Mouse (Mus musculus) kidney, postnatal 14 days (tissue): ENCODE measurements around the gene Med28.

Experiments used
- DNase-seq: peaks from one replicate; pipeline ENCODE4 v3.0.0; 2022; ENCODE audit warnings: mixed read lengths

Med28 gene

DNA sequence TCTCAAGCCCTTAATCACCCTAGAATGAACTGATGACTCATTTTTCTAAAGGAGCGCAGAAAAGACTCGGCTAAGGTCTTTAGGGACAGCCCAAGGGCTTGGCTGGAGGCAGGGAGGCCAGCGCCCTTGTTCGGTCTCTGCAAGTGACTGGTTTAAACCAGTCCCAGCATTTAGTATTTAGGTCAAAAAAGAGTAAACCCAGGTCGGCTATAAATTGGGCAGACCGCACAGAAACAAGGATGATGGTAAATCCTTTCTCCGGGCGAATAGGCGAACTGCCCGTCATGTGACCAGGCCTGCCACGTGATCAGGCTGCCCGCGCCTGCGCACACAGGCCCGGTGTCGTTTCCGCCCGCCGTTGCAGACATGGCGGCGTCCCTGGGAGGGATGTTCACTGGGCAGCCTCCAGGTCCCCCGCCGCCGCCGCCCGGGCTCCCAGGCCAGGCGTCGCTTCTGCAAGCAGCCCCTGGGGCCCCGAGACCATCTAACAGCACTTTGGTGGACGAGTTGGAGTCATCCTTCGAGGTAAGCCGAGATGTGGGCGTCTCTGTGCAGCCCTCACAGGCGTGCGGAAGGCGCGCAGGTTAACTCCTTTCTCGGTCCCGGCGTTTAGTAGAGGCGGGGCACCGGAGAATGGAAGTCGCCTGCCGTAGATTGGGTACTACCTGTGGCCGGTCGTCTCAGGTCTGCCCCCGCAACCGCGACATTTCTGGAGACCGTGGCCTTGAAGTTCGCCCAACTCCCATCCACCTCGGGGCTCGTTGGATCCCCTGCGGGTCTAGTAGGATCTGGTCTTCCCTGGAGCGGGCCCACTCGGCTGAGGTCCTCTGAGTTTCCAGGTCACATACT, at the start of gene Med28:
Gene Med28, plus strand, starts transcription at position 270 of the 849 bp plus-strand sequence.
- DNase-seq, result peak; percentile 97

DNA sequence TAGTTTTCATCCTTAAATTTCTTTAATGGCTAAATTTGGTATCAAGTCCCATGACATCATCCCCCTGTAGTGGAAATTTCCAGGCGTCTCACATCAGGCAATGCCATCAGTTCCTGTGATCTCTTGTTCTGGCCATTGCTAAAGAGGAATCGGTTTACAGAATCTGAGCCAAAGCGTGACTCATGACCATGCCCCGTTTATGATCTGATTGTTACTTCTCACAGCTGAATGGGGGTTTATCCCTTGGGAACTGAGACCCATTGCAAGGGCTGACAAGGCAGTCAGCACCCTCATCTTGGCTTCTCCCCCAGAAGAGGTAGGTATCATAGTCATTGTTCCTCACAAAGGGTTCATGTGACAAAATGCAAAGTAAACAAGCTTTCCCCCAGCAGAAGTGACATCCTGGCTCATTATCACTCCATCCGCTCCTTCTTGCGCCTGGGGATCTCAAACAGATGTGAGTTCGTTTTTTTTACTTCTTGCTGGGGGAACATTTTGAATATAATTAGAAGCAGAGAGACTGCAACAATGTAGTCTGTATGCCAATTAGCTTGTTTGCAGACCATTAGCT, 47.1 kb upstream of the Med28 start:
- no peak for DNase-seq

DNA sequence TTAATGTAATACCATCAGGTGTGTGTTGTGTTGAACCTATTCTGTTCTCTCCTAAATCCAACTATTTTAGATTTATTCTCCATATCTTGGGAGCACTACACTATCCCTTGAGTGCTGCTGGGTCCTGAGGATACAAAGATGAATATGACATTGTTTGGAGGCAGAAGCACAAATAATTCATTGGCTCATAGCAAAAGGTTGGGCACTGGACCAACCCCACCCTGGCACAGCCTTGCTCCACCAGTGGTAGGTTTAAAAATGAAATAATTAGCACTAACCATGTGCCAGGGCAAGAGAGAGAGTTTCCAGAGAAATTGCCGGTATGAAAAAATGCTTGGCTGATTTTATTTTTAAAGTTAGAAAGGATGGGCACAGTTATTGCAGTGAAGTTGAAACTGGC, 46.5 kb upstream of the Med28 start:
- no peak for DNase-seq

DNA sequence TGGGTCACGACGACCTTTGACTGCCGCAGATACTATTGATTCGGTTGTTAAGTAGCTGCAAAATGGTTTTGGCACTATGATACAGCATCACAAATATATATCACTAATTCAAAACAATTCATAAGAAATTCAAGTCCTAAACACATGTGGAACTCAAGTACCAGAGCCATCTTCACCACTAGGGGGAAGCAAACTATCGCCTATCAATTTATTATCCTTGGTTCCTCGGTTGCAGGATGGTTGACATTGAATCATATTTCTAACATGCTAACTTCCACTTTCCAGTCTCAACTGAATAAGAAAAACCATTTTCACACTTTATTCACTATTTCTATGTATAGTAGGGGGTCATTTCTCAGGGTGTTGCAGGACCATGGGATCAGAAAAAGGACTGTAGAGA, 45.8 kb upstream of the Med28 start:
- DNase-seq, result peak; percentile 72

DNA sequence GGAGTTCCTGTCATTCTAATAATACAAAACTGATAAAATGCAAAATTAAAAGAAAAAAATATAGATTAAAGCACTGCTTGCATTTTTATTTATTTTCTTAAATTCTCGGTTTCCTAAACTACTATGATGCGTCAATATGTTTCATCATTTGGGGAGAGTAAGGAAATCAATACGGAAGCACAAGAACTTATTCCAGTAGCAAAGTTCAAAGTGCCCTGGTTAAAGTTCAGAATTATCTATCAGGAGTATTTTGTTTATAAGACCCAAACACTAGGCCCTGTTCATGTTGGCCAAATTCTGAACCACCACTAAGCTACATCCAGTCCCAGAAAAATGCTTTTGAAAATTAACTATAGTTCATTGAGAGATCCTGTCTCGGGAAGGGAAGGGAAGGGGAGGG, 45.3 kb upstream of the Med28 start:
- no peak for DNase-seq

DNA sequence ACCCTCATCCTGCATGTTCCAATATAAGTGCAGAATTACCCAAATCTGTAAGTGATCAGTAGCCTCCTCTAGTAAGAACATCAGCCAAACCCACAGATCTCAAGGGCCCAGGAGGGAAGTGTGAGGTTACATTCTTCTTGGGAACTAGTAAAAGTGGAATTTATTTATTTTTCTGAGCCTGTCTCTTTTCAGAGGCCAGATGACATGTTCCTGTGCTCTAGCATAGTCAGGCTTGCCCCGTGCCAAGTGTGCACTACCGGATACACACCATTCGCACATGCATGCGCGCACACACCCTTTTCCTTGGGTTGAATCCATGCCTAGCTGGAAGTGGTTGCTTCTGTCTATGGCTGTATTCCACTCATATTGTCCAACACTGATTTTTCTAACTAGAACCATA, 44.3 kb upstream of the Med28 start:
- no peak for DNase-seq

DNA sequence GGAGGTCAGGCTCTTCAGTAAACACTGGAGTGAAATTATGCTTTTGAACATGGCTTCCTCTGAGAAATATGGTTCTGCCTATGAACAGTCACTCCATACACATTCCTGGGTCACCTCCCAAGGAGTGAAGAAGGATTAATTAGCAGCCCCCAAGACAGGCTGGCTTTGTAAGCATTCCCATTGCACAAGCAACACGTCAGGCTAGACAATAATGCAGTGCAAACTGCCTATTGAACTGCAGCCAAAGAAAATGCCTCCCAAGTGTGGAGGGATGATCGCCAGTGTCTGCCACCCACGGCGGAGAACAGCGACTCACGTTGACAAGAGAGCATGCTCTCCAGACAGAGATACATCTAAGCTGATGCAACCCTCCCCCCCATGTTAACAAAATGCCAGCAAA, 43.7 kb upstream of the Med28 start:
- no peak for DNase-seq

DNA sequence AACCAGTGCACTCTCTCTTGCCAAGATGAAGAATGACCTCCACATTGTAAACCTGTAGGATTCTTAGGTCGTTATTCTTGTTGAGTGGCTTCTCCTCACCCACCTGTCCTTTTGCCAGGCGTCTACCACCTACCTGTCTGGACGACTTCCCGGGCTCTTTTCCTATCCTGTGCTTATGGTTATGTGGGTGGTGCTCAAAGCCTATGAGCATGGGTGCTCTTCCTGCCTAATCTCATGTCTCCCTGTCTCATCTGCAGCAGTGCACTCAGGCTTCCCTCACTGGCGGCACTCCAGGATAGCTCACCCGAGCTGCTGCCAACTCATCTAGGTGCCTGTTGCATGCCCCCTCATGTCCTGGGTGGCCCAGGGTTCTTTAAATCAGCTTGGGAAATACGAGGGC, 42.4 kb upstream of the Med28 start:
- no peak for DNase-seq

DNA sequence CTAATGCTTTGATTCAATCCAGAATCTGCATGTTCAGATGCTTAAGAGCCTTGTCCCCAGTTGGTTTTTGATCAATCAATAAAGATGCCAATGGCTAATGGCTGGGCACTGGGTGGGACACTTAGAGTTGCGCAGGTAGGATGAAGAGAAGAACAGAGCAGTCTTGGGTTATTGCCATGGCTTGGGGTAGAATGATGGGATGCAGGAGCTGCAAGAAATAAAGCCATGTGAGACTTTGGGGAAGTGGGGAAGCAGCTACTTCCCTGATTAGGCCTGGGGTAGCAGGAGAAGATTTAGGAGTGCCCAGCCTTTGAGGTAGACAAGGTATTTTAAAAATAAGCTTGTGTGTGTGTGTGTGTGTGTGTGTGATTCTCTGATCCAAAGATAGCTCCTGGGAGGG, 40.0 kb upstream of the Med28 start:
- DNase-seq, result no peak

DNA sequence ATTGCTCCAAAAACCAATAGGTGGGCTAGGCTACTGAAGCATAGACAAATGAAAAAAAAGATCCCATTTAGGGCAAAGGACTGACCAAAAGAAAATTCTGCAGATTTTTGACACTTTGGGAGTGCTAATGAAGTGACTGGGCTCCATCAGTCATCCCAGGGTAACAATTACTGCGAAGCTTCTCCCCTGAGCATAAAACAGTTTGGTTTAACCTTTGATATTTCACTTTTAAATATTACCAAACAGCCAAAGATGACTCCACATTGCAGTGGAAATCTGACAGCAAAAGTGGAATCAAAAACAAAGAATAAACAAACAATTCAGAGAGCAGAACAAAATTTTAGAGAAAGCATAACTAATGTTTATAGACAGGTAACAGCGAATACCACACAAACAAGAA, 38.9 kb upstream of the Med28 start:
- DNase-seq, result no peak

DNA sequence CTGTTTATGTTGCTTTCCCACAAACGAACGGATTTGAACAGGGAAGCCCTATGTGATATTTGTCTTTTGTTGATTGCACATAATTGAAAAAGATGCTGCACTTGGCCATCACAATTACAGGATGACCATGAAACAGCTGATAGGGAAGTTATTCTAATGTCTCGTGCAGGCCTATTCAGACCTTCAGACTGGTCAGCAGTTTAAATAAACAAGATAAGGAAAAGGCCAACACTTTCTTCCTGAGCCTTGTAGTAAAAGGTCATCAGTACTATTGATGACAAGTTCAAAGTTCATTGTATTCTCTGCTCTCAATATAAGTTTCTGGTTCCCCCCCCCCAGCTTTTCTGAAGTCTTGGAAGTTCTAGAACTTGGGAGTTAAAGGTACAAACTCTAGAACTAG, 37.4 kb upstream of the Med28 start:
- DNase-seq, result no peak

DNA sequence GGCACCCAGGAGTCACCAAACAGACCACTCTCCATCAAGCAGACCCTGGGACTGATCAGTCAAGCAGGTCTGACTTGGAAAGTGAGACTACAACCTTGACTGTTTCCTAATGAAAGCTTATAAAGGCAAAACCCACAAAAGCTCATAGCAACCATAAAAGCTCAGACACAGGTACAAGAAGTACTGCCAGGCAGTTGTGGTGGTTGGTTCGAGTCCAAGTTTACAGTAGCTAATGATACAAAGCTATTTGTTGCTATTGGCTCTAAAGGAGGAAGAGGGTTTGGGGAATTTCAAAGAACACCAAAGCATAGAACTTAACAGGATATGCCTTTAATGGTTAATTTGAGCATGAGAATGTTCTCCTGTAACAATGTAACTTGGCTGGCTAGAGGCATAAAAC, 36.4 kb upstream of the Med28 start:
- no peak for DNase-seq

DNA sequence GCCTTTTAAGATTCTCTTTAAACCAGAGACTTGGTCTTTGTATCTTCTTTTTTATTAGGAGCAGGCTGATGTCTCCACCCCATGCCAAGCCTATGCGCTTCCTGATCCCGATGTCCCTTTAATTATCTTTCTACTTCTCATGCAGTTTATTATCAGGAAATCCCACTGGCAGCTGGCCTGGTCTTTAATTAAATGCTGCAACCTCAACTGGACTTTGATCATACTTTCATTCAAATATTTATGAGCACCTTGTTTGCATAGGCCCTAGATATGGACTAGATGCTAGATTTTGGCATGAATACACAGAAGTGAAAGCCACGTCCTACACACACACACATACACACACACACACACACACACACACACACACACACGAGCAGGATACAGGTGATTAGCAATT, 28.3 kb upstream of the Med28 start:
- no peak for DNase-seq

DNA sequence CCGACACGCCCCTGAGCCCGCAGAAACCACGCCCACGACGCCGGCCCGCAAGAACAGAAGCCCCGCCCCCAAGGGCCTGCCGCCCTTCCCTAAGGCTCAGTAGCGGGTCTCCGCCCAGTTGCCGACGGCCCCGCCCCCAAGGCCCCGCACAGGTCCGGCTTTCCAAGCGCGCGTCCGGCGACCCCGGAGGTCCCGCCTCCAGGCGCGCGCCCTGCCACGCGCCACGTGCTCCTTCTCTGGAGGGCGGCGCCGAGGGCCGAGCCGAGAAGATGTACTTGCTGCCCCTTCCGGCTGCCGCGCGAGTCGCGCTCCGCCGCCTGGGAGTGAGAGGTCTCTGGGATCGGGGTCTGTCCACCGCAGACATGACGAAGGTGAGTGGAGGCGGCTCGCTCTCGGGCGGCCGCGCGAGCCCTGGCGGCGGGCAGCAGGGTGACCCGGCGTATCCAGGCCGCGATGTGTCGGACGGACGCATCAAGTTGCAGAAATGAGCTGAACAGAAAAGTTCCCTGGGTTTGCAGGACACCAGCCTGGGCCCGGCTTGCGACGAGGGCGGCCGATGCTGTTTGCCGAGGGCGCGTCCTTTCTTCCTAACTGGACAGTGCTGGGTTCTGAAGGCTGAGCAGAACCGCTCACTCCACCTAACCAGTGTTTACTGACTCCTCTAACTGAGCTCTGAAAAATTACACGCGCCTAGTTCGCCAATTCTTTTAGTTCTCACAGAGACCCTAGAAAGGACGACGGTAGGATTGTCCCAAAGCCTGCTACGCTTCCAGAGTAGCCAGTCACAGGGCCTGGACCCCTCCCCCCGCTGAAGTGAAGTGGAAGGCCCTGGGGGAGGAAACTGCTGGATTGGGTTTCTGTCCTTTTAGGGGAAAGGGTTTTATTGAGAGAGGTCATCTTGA, 26.6 kb upstream of the Med28 start, which contains the start of gene Lap3:
Gene Lap3, plus strand, starts transcription at position 184 of the 902 bp plus-strand sequence.
- peak; percentile 100 for DNase-seq

DNA sequence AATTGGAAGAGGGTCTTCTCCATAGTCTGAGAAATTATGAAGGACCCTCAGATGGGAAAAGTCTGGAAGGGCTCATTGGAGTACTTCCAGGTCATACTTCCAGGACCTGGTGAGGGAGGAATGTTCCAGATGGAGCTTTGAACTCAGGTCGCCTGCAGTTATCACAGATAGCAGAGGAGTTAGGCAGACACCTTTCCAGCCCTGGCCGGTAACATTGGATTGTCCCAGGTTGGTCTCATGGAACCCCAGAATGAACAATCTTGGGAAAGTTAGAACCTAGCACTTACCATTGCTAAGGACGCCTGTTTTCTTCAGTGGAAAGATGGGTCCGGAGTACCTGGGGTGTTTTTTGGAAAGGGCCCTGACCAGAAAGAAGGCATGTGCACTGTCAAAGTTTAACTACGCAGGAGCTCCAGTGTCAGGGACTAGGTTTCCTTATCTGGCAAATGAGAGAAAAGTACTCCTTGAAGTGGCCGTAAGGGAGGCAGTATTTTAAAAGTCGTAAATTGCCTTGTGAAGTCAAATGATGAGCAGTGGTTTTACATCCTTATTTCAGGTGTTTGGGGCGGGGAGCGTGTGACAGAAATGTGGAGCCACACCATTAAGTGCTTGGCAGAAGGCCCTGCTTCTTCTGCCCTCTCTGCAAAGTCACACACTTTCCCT, 25.8 kb upstream of the Med28 start:
- DNase-seq, result no peak

DNA sequence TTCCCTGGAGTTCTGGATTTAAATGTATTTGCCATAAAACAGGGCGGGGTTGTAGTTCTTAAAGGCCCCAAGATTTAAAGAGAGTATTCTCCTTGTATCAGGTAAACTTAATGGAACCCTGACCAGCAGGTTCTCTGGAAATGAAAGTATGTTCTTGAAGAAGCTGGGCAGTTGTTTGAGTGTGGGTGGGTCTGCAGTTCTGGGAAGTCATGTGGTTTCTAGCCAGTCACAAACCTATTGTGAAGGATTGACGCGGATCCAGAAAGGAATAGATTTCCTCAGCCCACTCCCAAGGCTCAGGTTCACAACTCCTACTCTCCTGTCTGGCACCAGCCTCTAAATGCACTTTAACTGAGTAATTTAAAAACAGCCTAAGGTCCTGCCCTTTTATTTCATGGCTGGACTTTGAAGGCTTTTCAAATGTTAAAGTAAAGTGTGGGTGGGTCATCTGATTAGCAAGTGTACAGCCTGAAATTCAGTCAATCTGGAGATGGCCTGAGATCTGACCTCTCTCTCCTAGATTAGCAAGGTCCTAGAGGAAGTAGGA, 24.5 kb upstream of the Med28 start:
- no peak for DNase-seq

DNA sequence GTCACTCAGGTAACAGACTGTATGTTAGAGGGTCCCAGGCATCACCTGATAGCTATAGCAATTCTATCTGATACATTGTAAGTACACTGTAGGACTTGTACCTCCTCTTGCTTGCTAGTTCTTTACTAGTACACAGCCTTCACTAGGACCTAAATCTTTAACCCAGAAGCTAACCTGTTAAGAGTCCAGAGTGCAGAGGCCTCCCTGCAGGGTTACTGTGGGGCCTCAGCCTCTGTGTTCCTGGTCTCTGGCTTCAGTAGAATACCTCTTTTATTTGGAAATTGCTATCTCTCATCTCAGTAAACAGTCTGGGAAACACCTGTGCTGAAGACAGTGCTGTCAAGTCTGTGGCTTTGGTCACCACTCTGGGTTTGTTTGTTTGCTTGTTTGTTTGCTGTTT, 24.0 kb upstream of the Med28 start:
- DNase-seq, result no peak

DNA sequence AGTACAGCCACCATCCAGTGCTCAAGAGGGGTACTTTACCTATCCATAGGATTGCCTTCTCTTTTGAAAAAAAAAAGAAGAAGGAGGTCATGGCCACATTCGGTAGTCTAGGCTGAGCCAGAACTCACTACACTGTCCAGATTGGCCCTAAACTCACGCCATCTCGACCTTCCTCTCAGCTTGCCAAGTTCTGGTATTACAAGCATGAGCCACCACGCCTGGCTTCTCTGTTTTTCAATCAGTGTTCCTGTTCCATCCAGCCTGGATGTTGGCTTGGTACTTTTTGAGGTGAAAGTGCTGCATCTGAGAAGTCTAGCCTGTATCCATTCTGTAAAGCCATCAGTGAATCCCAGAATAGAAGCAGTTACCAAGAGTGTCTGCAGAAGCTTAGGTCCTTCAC, 23.6 kb upstream of the Med28 start:
- DNase-seq, result no peak

DNA sequence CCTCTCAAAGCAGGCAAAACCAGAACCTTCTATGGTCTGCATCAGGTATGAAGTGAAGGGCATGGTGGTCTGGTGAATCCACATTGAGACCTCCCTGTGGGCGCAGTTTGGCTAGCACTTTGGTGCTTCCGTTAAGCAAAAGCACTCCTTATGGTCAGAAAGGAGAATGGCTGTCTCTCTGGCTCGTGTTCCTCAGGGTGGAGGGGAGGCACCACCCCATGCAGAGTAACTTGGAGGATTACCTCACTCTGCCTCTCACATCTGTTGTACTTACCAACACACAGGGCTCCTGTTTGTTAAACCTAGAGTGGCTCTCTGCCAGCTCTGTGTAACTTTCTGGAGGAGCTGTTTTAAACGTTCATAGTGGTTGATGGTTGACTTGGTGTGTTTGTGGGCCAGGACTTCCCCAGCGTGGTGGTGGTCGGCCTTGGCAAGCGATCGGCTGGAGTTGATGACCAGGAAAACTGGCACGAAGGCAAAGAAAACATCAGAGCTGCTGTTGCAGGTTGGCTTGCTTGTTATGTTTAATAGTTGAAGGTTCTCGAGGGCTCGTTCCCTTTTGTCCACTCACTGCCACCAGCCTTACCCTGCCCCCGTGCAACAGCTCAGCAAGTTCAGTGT, 23.0 kb upstream of the Med28 start:
- DNase-seq, result no peak

DNA sequence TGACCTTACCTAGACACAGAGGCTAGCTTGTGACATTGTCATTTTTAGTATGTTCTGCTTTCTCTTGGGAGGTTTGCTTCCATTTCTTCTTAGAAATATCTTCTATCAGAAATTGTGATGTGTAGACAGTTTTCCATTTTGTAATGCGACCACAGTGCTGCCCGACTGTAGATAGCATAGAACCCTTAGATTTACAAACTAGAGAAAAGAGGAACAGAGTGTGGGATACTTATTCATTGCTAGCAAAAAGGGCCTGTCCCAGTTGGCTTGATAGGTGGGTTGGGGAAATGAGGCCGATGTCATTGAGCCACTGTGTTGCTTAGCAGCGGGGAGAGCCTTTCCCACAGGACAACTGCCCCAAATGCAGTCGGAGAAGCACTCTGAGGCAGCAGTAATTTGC, 22.5 kb upstream of the Med28 start:
- DNase-seq, result no peak

DNA sequence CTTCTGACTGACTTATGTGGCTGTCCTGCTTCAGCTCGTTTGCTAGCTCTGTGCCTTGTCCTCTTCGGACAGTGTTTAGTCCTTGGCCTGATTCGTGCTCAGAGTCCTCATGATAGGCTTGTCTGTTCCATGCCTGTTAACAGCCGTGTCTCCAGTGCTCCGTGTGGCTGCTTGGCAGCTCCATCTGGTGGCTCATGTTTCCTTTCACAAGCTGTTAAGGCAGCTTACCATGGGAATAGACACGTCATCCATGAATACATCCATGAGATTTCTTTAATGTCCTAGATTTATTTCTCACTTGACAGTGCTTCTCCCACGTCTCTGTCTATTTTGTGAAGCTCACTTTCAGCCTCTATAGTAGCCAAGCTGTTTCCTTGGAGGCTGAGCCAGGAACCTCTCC, 10.0 kb upstream of the Med28 start:
- DNase-seq, result no peak

DNA sequence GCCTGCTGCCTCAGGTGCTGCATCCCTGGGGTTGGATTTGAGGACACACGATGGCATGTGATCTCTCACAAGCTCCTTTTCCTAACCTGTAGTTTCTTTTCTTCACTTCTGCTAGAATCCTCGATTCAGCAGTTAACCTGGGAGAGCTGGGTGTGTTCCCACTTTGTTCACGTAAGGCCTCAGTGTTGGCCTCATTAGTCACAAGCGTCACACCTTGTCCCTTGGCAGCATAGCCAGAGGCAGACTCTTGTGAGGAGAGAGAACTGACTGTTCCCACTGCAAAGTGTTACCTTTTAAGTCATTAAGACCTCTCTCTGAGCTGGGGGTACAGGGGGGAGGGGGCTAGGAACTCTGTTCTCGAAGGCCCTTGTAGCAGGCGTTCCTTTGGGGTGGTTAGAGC, 7.1 kb upstream of the Med28 start:
- DNase-seq, result no peak
